In the genomic region with DNA sequence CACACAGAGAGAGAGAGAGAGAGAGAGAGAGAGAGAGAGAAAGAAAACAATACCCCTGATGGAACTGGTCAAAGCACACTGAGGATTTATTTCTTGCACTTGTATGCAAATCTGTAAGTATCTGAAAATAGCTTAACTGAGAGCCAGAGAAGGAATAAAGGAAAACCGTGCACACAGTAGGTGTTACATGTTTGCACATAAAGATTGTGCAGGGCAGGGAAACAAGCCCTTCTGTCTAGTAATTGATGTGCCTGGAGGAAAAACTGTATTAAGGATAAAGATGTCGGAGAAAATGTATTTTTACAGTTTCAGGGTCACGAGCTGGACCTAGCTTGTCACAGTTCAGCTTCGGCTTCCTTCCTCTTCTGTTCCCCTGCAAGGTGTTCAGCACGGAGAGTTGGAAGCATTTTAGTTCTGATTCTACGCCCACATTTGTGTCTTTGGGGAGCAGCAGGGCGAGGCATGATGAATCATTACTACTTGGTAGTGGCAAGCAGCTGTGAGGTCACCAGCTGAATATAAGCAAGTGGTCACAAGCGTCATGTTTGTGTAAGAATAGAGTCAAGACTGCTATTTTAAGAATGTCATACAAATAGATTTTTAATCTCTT, we compare ENCODE assay signal across 16 mouse cellular contexts. TPM values are rescaled to one million over a fixed set of nuclear protein-coding genes. Genes with fewer than 3 reads are reported as not detected.
A peak's percentile ranks its signal among the peaks of the same experiment; 100 is the strongest.
DNase-seq lines count a peak whose midpoint lies in the region; ATAC-seq and TF ChIP-seq lines count a peak whose summit lies in the region.
"Had no signal": no experiment of that assay in that cellular context is flagged by ENCODE, and none has a peak within 500 bp of the region (broad histone marks: within the 10 kb centered on the region; RNA-seq: fewer than 3 reads in every experiment).

No protein-coding gene starts in this region.

- H3K4me1 ChIP-seq in lung, postnatal 0 days (ENCODE audit: insufficient read depth, low read depth, low read length): no peaks in the 10 kb centered on the region; the same call in 1 of the 2 replicates
- H3K4me1 ChIP-seq in intestine, embryonic 15.5 days (replicated peaks): no peaks in the 10 kb centered on the region

- no peak overlapping the region for H3K27ac ChIP-seq in lung, postnatal 0 days (ENCODE audit: low read length)
- H3K27ac ChIP-seq in intestine, embryonic 15.5 days: no peak overlapping the region
- H3K27ac ChIP-seq: heart, adult 2 months; limb, embryonic 10.5 days; midbrain, embryonic 13.5 days; neural tube, embryonic 12.5 days had no signal

- H3K79me3 ChIP-seq in C2C12 (ENCODE audit: low read depth): no peaks in the 10 kb centered on the region

- DNase-seq in lung, postnatal 0 days (ENCODE audit: low spot score): peak; percentile 71
- DNase-seq in lung, adult 18-20 months: no peak
- peak; percentile 67 to 69 for DNase-seq in spleen, postnatal 36 days (ENCODE audit: low spot score in 2 of 2)
- no peak for DNase-seq in heart, postnatal 14 days
- DNase-seq: cerebellum, postnatal 36 days; heart, adult 2 months; kidney, adult 11 months; lung, adult 2 months had no signal

- ATAC-seq in lung, postnatal 0 days: peak; percentile 63
- ATAC-seq in common myeloid progenitor, adult 5-6 weeks (replicated peaks; ENCODE audit: low read depth, poor library complexity, severe bottlenecking): peak; percentile 65
- ATAC-seq in intestine, embryonic 15.5 days: no peak
- ATAC-seq: activated CD4-positive, CD25-positive, alpha-beta regulatory T cell, adult 4 months; midbrain, embryonic 13.5 days had no signal

- WGBS in lung, postnatal 0 days: 32% methylated on average over 8 of the region's 8 CpGs
- WGBS in intestine, embryonic 15.5 days: 50% methylated on average over 8 of the region's 8 CpGs

- H3K36me3 ChIP-seq in lung, postnatal 0 days (ENCODE audit: insufficient read depth, low read length): no peaks in the 10 kb centered on the region
- no peaks in the 10 kb centered on the region for H3K36me3 ChIP-seq in C2C12 (ENCODE audit: control insufficient read depth, insufficient read depth)
- no peaks in the 10 kb centered on the region for H3K36me3 ChIP-seq in intestine, embryonic 15.5 days
- H3K36me3 ChIP-seq: limb, embryonic 10.5 days; midbrain, embryonic 13.5 days; neural tube, embryonic 12.5 days had no signal

- H3K9ac ChIP-seq in lung, postnatal 0 days (replicated peaks; ENCODE audit: low read depth): no peak overlapping the region
- no peak overlapping the region for H3K9ac ChIP-seq in intestine, embryonic 15.5 days
- H3K9ac ChIP-seq: midbrain, embryonic 13.5 days; neural tube, embryonic 12.5 days had no signal

- no peak for TF ChIP-seq EP300 in lung, postnatal 0 days (IDR thresholded peaks at IDR 0.05)

- H3K9me3 ChIP-seq in lung, postnatal 0 days (ENCODE audit: low read length): no peaks in the 10 kb centered on the region
- no peaks in the 10 kb centered on the region for H3K9me3 ChIP-seq in intestine, embryonic 15.5 days
- H3K9me3 ChIP-seq: limb, embryonic 10.5 days; midbrain, embryonic 13.5 days; neural tube, embryonic 12.5 days had no signal

- no peak overlapping the region for H3K4me2 ChIP-seq in lung, postnatal 0 days (replicated peaks; ENCODE audit: low read depth, low read length)
- H3K4me2 ChIP-seq in intestine, embryonic 15.5 days (replicated peaks): no peak overlapping the region
- H3K4me2 ChIP-seq: midbrain, embryonic 13.5 days; neural tube, embryonic 12.5 days had no signal

- TF ChIP-seq CTCF in lung, postnatal 0 days (IDR thresholded peaks at IDR 0.05): no peak
- no peak for TF ChIP-seq CTCF in C2C12 (IDR thresholded peaks at IDR 0.05; ENCODE audit: control insufficient read depth, insufficient read depth, insufficient read length)

- H3K4me3 ChIP-seq in lung, postnatal 0 days (ENCODE audit: low read depth, low read length): no peak overlapping the region
- H3K4me3 ChIP-seq in C2C12 (ENCODE audit: insufficient read depth, poor library complexity, severe bottlenecking): no peak overlapping the region
- no peak overlapping the region for H3K4me3 ChIP-seq in intestine, embryonic 15.5 days (replicated peaks)
- H3K4me3 ChIP-seq: heart, adult 2 months; limb, embryonic 10.5 days; midbrain, embryonic 13.5 days; neural tube, embryonic 12.5 days had no signal

- no peaks in the 10 kb centered on the region for H3K27me3 ChIP-seq in lung, postnatal 0 days (replicated peaks; ENCODE audit: insufficient read depth, low read length)
- no peaks in the 10 kb centered on the region for H3K27me3 ChIP-seq in C2C12 (ENCODE audit: control insufficient read depth, insufficient read depth, insufficient read length)
- H3K27me3 ChIP-seq in intestine, embryonic 15.5 days (replicated peaks): no peaks in the 10 kb centered on the region
- H3K27me3 ChIP-seq: midbrain, embryonic 13.5 days; neural tube, embryonic 12.5 days had no signal

- intact Hi-C loops in heart, postnatal 14 days (cut with DNase I): no loop called here

- H3K79me2 ChIP-seq in C2C12 (ENCODE audit: control insufficient read depth, insufficient read depth): no peaks in the 10 kb centered on the region

- no peak overlapping the region for H3ac ChIP-seq in C2C12 (ENCODE audit: control insufficient read depth, insufficient read length, low read depth)

TF ChIP-seq in C2C12, 6 proteins besides CTCF, POLR2A, EP300 and RAD21:
- peak; percentile 44 for TF ChIP-seq MYOD1 (IDR thresholded peaks at IDR 0.05; ENCODE audit: control insufficient read depth, insufficient read length, low read depth)
- no peak for TF ChIP-seq FOSL1 (IDR thresholded peaks at IDR 0.05; ENCODE audit: insufficient read depth, low read length, poor library complexity, severe bottlenecking)
- TF ChIP-seq CEBPB (IDR thresholded peaks at IDR 0.05; ENCODE audit: low read depth): no peak
- no peak for TF ChIP-seq MYOG (IDR thresholded peaks at IDR 0.05; ENCODE audit: control insufficient read depth, extremely low read depth, insufficient read length)
- no peak for TF ChIP-seq USF1 (IDR thresholded peaks at IDR 0.05; ENCODE audit: low read depth)
- TF ChIP-seq MAX (IDR thresholded peaks at IDR 0.05): no peak

RNA-seq across cellular contexts. Expression of a gene that starts 43.7 kb away (rescaled TPM):
- polyA plus RNA-seq in lung, postnatal 0 days (2015; fragmentation: Nextera tagmentation; extraction: Ambion mirVana): 0.43 and 0.61 TPM in 2 replicates
- not detected for polyA plus RNA-seq in C2C12 (2012; fragmentation: generic; extraction: Trizol)
- not detected in 2 replicates for total RNA-seq in common myeloid progenitor, adult 5-6 weeks (2017)
- 8.7 and 10.0 TPM in 2 replicates for polyA plus RNA-seq in intestine, embryonic 15.5 days (2015; fragmentation: Nextera tagmentation; extraction: Ambion mirVana)
- total RNA-seq in heart, postnatal 14 days (2021): 1 to 10 TPM; 1.8 to 2.4 TPM
- polyA plus RNA-seq: hindbrain, embryonic 11.5 days; limb, embryonic 10.5 days; midbrain, embryonic 13.5 days had no signal

Comparison
In these comparisons a context has a peak if more than half of its experiments do, and no peak if none do; other contexts are left out.
1. DNase-seq: peak in lung, postnatal 0 days (single experiment) and spleen, postnatal 36 days (2 of 2); none in lung, adult 18-20 months (0 of 2) and heart, postnatal 14 days (0 of 2).